Mouse (Mus musculus) midbrain, embryonic 11.5 days (tissue): ENCODE measurements at regions not wholly inside any gene's neighbourhood (a gene's known extent, or its start where the extent isn't known, plus 50 kb on each side); places are given as distances from the start of the nearest gene placed in this dataset.

Experiments
- ATAC-seq: fragments of 200-750 bp; cut with Nextera tagmentation; 2 replicates; pipeline ENCODE4 v1.8.0; 2017; ENCODE audit warnings: moderate TSS enrichment, moderate library complexity; ENCODE audit not compliant: low FRiP score
- DNase-seq: peaks from one replicate; pipeline ENCODE4 v3.0.0; 2015; ENCODE audit warnings: low spot score; ENCODE audit errors: missing footprints
- H3K27ac ChIP-seq: fragments of 300-500 bp; sonication (generic); 2 replicates; pipeline ENCODE4 v1.5.1; 2014; ENCODE audit warnings: low read depth, low read length
- H3K27me3 ChIP-seq: fragments of 300-500 bp; sonication (generic); 2 replicates; pipeline ENCODE4 v1.6.1; 2014; ENCODE audit warnings: mild to moderate bottlenecking, low read length, moderate library complexity, mixed read lengths; ENCODE audit not compliant: control insufficient read depth, insufficient read depth
- H3K36me3 ChIP-seq: fragments of 300-500 bp; sonication (generic); 2 replicates; pipeline ENCODE4 v1.6.1; 2014; ENCODE audit warnings: mild to moderate bottlenecking, low read length, moderate library complexity, mixed read lengths; ENCODE audit not compliant: control insufficient read depth, insufficient read depth
- H3K4me1 ChIP-seq: fragments of 300-500 bp; sonication (generic); 2 replicates; pipeline ENCODE4 v1.6.1; 2014; ENCODE audit warnings: low read length; ENCODE audit not compliant: control insufficient read depth, insufficient read depth
- H3K4me2 ChIP-seq: fragments of 300-500 bp; sonication (generic); 2 replicates; pipeline ENCODE4 v1.6.1; 2014; ENCODE audit warnings: mild to moderate bottlenecking, moderate library complexity
- H3K4me3 ChIP-seq: fragments of 300-500 bp; sonication (generic); 2 replicates; pipeline ENCODE4 v1.5.1; 2014; ENCODE audit warnings: low read depth, low read length
- H3K9ac ChIP-seq: fragments of 300-500 bp; sonication (generic); 2 replicates; pipeline ENCODE4 v1.6.1; 2014; ENCODE audit warnings: low read length
- H3K9me3 ChIP-seq: fragments of 300-500 bp; sonication (generic); 2 replicates; pipeline ENCODE4 v1.6.1; 2016; ENCODE audit warnings: low read length; ENCODE audit not compliant: control insufficient read depth
- WGBS: fragments of 180-500 bp; shearing (Covaris S2); extraction: QIAGEN DNeasy Blood & Tissue Kit; methylation state at CpG from one replicate; pipeline ENCODE4 v1.1.7; 2014; 5-methylcytosine and 5-hydroxymethylcytosine counted together

- Histone ChIP-seq H3K27ac (no peak overlapping the region), H3K4me2 (no peak overlapping the region), H3K9me3 (no peaks in the 10 kb centered on the region), H3K4me1 (peaks cover 4% of the 10 kb centered on the region; the same call in 1 of the 2 replicates), H3K9ac (no peak overlapping the region), H3K4me3 (no peak overlapping the region), H3K27me3 (no peaks in the 10 kb centered on the region), H3K36me3 (no peaks in the 10 kb centered on the region)
- DNase-seq (no peak), ATAC-seq (no peak)
- 85% methylated on average over 4 of the region's 4 CpGs for WGBS
These were observed 258.9 kb upstream of the Zfp507 start for GRCm38 (mm10) chr7:36061679-36062078.

GRCm38 (mm10) chr7:36060426-36060825, 257.6 kb upstream of the Zfp507 start:
- no peak overlapping the region for H3K9ac ChIP-seq
- H3K9me3 ChIP-seq: no peaks in the 10 kb centered on the region
- H3K27me3 ChIP-seq: no peaks in the 10 kb centered on the region
- H3K4me1 ChIP-seq: peaks cover 3% of the 10 kb centered on the region; the same call in 1 of the 2 replicates
- no peak overlapping the region for H3K4me2 ChIP-seq
- no peaks in the 10 kb centered on the region for H3K36me3 ChIP-seq
- no peak overlapping the region for H3K27ac ChIP-seq
- no peak for ATAC-seq
- no peak overlapping the region for H3K4me3 ChIP-seq
- WGBS: 85% methylated on average over 4 of the region's 4 CpGs
- DNase-seq: no peak

- no peak for ATAC-seq
- H3K27me3 ChIP-seq: no peaks in the 10 kb centered on the region
- no peak overlapping the region for H3K27ac ChIP-seq
- H3K4me1 ChIP-seq: no peaks in the 10 kb centered on the region
- no peak overlapping the region for H3K4me2 ChIP-seq
- no peak overlapping the region for H3K9ac ChIP-seq
- H3K9me3 ChIP-seq: no peaks in the 10 kb centered on the region
- 86% methylated on average over 8 of the region's 8 CpGs for WGBS
- no peaks in the 10 kb centered on the region for H3K36me3 ChIP-seq
- DNase-seq: no peak
- no peak overlapping the region for H3K4me3 ChIP-seq
These were observed 243.2 kb upstream of the Zfp507 start for GRCm38 (mm10) chr7:36046053-36046452.

- H3K4me3 ChIP-seq: no peak overlapping the region
- no peaks in the 10 kb centered on the region for H3K27me3 ChIP-seq
- DNase-seq (no peak), ATAC-seq (no peak)
- no peaks in the 10 kb centered on the region for H3K36me3 ChIP-seq
- no peak overlapping the region for H3K4me2 ChIP-seq
- no peaks in the 10 kb centered on the region for H3K9me3 ChIP-seq
- H3K27ac ChIP-seq: no peak overlapping the region
- WGBS: 91% methylated on average over 3 of the region's 3 CpGs
- H3K9ac ChIP-seq: no peak overlapping the region
- peaks cover 4% of the 10 kb centered on the region; the same call in 1 of the 2 replicates for H3K4me1 ChIP-seq
These were observed 229.1 kb upstream of the Zfp507 start for GRCm38 (mm10) chr7:36031881-36032280.

- DNase-seq (no peak), ATAC-seq (no peak)
- H3K27me3 ChIP-seq: no peaks in the 10 kb centered on the region
- H3K9ac ChIP-seq: no peak overlapping the region
- no peaks in the 10 kb centered on the region for H3K36me3 ChIP-seq
- H3K9me3 ChIP-seq: no peaks in the 10 kb centered on the region
- H3K4me2 ChIP-seq: no peak overlapping the region
- WGBS: 88% methylated on average over 10 of the region's 10 CpGs
- no peak overlapping the region for H3K27ac ChIP-seq
- H3K4me1 ChIP-seq: peaks cover 4% of the 10 kb centered on the region; the same call in 1 of the 2 replicates
- no peak overlapping the region for H3K4me3 ChIP-seq
These were observed 220.2 kb upstream of the Zfp507 start for GRCm38 (mm10) chr7:36023015-36023414.

- no peak overlapping the region for H3K4me2 ChIP-seq
- no peak overlapping the region for H3K9ac ChIP-seq
- WGBS: 86% methylated on average over 6 of the region's 6 CpGs
- peak; percentile 8 for DNase-seq
- peaks cover under 1% of the 10 kb centered on the region; the same call in 1 of the 2 replicates for H3K4me1 ChIP-seq
- no peaks in the 10 kb centered on the region for H3K27me3 ChIP-seq
- no peaks in the 10 kb centered on the region for H3K9me3 ChIP-seq
- no peak overlapping the region for H3K27ac ChIP-seq
- no peaks in the 10 kb centered on the region for H3K36me3 ChIP-seq
- H3K4me3 ChIP-seq: no peak overlapping the region
- ATAC-seq: no peak
These were observed 219.7 kb upstream of the Zfp507 start for GRCm38 (mm10) chr7:36022489-36022888.

- no peaks in the 10 kb centered on the region for H3K4me1 ChIP-seq
- H3K9ac ChIP-seq: no peak overlapping the region
- DNase-seq: no peak
- no peak overlapping the region for H3K4me2 ChIP-seq
- H3K9me3 ChIP-seq: no peaks in the 10 kb centered on the region
- no peak for ATAC-seq
- H3K36me3 ChIP-seq: no peaks in the 10 kb centered on the region
- 86% methylated on average over 19 of the region's 19 CpGs for WGBS
- no peaks in the 10 kb centered on the region for H3K27me3 ChIP-seq
- no peak overlapping the region for H3K4me3 ChIP-seq
- no peak overlapping the region for H3K27ac ChIP-seq
These were observed 214.3 kb upstream of the Zfp507 start for GRCm38 (mm10) chr7:36016926-36017753.

GRCm38 (mm10) chr7:35996609-35997008, 193.8 kb upstream of the Zfp507 start:
- H3K4me1 ChIP-seq: no peaks in the 10 kb centered on the region
- no peak overlapping the region for H3K4me2 ChIP-seq
- no peaks in the 10 kb centered on the region for H3K27me3 ChIP-seq
- H3K27ac ChIP-seq: no peak overlapping the region
- DNase-seq (no peak), ATAC-seq (no peak)
- no peaks in the 10 kb centered on the region for H3K36me3 ChIP-seq
- H3K9ac ChIP-seq: no peak overlapping the region
- H3K9me3 ChIP-seq: no peaks in the 10 kb centered on the region
- no peak overlapping the region for H3K4me3 ChIP-seq
- 91% methylated on average over 5 of the region's 5 CpGs for WGBS

GRCm38 (mm10) chr7:35992511-35992910, 189.7 kb upstream of the Zfp507 start:
- Histone ChIP-seq H3K27ac (no peak overlapping the region), H3K4me1 (no peaks in the 10 kb centered on the region), H3K9me3 (no peaks in the 10 kb centered on the region), H3K36me3 (no peaks in the 10 kb centered on the region), H3K9ac (no peak overlapping the region), H3K27me3 (no peaks in the 10 kb centered on the region), H3K4me2 (no peak overlapping the region), H3K4me3 (no peak overlapping the region)
- no peak for DNase-seq
- WGBS: 80% methylated on average over 8 of the region's 8 CpGs
- ATAC-seq: no peak
